Mouse (Mus musculus): ENCODE measurements around the gene 2310057M21Rik. TPM values are rescaled to one million over a fixed set of nuclear protein-coding genes. Genes with fewer than 3 reads are reported as not detected.

2310057M21Rik gene
- total and polyA plus RNA-seq, 3 experiments: 16.7 to 33.0 TPM; not detected in 1

- DNase-seq (ENCODE audit: low read depth, low spot score): no peak
- Histone ChIP-seq H3K27me3 (ENCODE audit: control insufficient read depth in 1 of 2, insufficient read depth in 2 of 2, low read length in 2 of 2) (no peaks in the 10 kb centered on the region), H3K36me3 (ENCODE audit: control insufficient read depth in 1 of 2, insufficient read depth in 2 of 2, low read length in 2 of 2) (no peaks in the 10 kb centered on the region), H3K9me3 (replicated peaks; ENCODE audit: insufficient read depth, low read length) (no peaks in the 10 kb centered on the region), H3K27ac (ENCODE audit: control insufficient read depth, low read depth, low read length) (no peak overlapping the region), H3K4me3 (ENCODE audit: control insufficient read depth in 1 of 2, insufficient read depth in 1 of 2, low read depth in 2 of 2, low read length in 2 of 2) (no peak overlapping the region), H3K9ac (ENCODE audit: control insufficient read depth, low read depth, low read length, poor library complexity, severe bottlenecking) (no peak overlapping the region), H3K4me1 (ENCODE audit: control insufficient read depth in 1 of 2, insufficient read depth in 2 of 2, low read length in 2 of 2) (no peaks in the 10 kb centered on the region), H3K79me2 (ENCODE audit: control insufficient read depth, insufficient read depth, low read length, poor library complexity) (no peaks in the 10 kb centered on the region)
- TF ChIP-seq BHLHE40 (IDR thresholded peaks at IDR 0.05; ENCODE audit: borderline replicate concordance, low read depth, low read length): no peak
- no peak for TF ChIP-seq NELFE (IDR thresholded peaks at IDR 0.05; ENCODE audit: low read depth, low read length)
- no peak for TF ChIP-seq ZKSCAN1 (IDR thresholded peaks at IDR 0.05; ENCODE audit: low read depth, low read length)
- no peak for TF ChIP-seq ZC3H11A (IDR thresholded peaks at IDR 0.05; ENCODE audit: low read depth, low read length)
- TF ChIP-seq CHD2 (IDR thresholded peaks at IDR 0.05; ENCODE audit: low read length): no peak
Measured at GRCm38 (mm10) chr7:131303340-131303739, 59.2 kb downstream of the 2310057M21Rik start.

- Histone ChIP-seq H3K36me3 (ENCODE audit: control insufficient read depth in 1 of 2, insufficient read depth in 2 of 2, low read length in 2 of 2) (no peaks in the 10 kb centered on the region), H3K79me2 (ENCODE audit: control insufficient read depth, insufficient read depth, low read length, poor library complexity) (no peaks in the 10 kb centered on the region), H3K4me1 (ENCODE audit: control insufficient read depth in 1 of 2, insufficient read depth in 2 of 2, low read length in 2 of 2) (no peaks in the 10 kb centered on the region), H3K27me3 (ENCODE audit: control insufficient read depth in 1 of 2, insufficient read depth in 2 of 2, low read length in 2 of 2) (no peaks in the 10 kb centered on the region), H3K9ac (ENCODE audit: control insufficient read depth, low read depth, low read length, poor library complexity, severe bottlenecking) (no peak overlapping the region), H3K4me3 (ENCODE audit: control insufficient read depth in 1 of 2, insufficient read depth in 1 of 2, low read depth in 2 of 2, low read length in 2 of 2) (no peak overlapping the region), H3K27ac (ENCODE audit: control insufficient read depth, low read depth, low read length) (no peak overlapping the region), H3K9me3 (replicated peaks; ENCODE audit: insufficient read depth, low read length) (no peaks in the 10 kb centered on the region)
- no peak for TF ChIP-seq JUND (IDR thresholded peaks at IDR 0.05; ENCODE audit: low read depth, low read length)
- no peak for TF ChIP-seq RCOR1 (IDR thresholded peaks at IDR 0.05; ENCODE audit: low read depth, low read length)
- TF ChIP-seq ZC3H11A (IDR thresholded peaks at IDR 0.05; ENCODE audit: low read depth, low read length): no peak
- no peak for TF ChIP-seq GABPA (IDR thresholded peaks at IDR 0.05; ENCODE audit: low read depth, low read length)
- TF ChIP-seq MXI1 (IDR thresholded peaks at IDR 0.05; ENCODE audit: low read depth, low read length): no peak
- TF ChIP-seq SIN3A (IDR thresholded peaks at IDR 0.05; ENCODE audit: low read length): no peak
- TF ChIP-seq TAL1 (IDR thresholded peaks at IDR 0.05; ENCODE audit: low read length): no peak
- TF ChIP-seq TBP (IDR thresholded peaks at IDR 0.05; ENCODE audit: low read depth, low read length): no peak
- TF ChIP-seq UBTF (IDR thresholded peaks at IDR 0.05; ENCODE audit: borderline replicate concordance, insufficient read depth, low read depth, low read length): no peak
- TF ChIP-seq CHD1 (IDR thresholded peaks at IDR 0.05; ENCODE audit: low read depth, low read length): no peak
- no peak for TF ChIP-seq USF1 (IDR thresholded peaks at IDR 0.05; ENCODE audit: low read depth, low read length)
- TF ChIP-seq POLR2AphosphoS2 (IDR thresholded peaks at IDR 0.05; ENCODE audit: low read length): no peak
- TF ChIP-seq MAX (IDR thresholded peaks at IDR 0.05; ENCODE audit: low read length): no peak
- no peak for TF ChIP-seq NELFE (IDR thresholded peaks at IDR 0.05; ENCODE audit: low read depth, low read length)
- TF ChIP-seq NRF1 (IDR thresholded peaks at IDR 0.05; ENCODE audit: insufficient read depth, low read depth, low read length, poor library complexity, severe bottlenecking): no peak
- TF ChIP-seq ZKSCAN1 (IDR thresholded peaks at IDR 0.05; ENCODE audit: low read depth, low read length): no peak
- TF ChIP-seq MYB (IDR thresholded peaks at IDR 0.05; ENCODE audit: low read depth, low read length): no peak
- no peak for TF ChIP-seq MYC (IDR thresholded peaks at IDR 0.05; ENCODE audit: low read depth, low read length)
- no peak for TF ChIP-seq EP300 (IDR thresholded peaks at IDR 0.05; ENCODE audit: low read depth in 1 of 2, low read length in 2 of 2)
- no peak for DNase-seq (ENCODE audit: low read depth, low spot score)
Measured at GRCm38 (mm10) chr7:131297151-131297550, 65.4 kb downstream of the 2310057M21Rik start.

Other genes starting within 250 kb of the 2310057M21Rik start
- not detected in 2 replicates for gene 4933402N03Rik, start 216.4 kb downstream of the 2310057M21Rik start, total RNA-seq (2012; rRNA removed)
- gene 4933402N03Rik, start 216.4 kb downstream of the 2310057M21Rik start, polyA plus RNA-seq (2012; ENCODE audit: insufficient read depth in 1 of 2, insufficient read length in 2 of 2, low read depth in 1 of 2, low replicate concordance in 2 of 2, missing spikeins in 1 of 2): not detected
- not detected in 2 replicates for gene 5430419D17Rik, start 188.4 kb downstream of the 2310057M21Rik start, total RNA-seq (2012; rRNA removed)
- gene 5430419D17Rik, start 188.4 kb downstream of the 2310057M21Rik start, polyA plus RNA-seq (2012; ENCODE audit: insufficient read depth in 1 of 2, insufficient read length in 2 of 2, low read depth in 1 of 2, low replicate concordance in 2 of 2, missing spikeins in 1 of 2): not detected
- gene Cuzd1, start 40.5 kb downstream of the 2310057M21Rik start, total RNA-seq (2012; rRNA removed): not detected in 2 replicates
- gene Cuzd1, start 40.5 kb downstream of the 2310057M21Rik start, polyA plus RNA-seq (2012; ENCODE audit: insufficient read depth in 1 of 2, insufficient read length in 2 of 2, low read depth in 1 of 2, low replicate concordance in 2 of 2, missing spikeins in 1 of 2): not detected
- gene Fam24b, start 33.2 kb downstream of the 2310057M21Rik start, total RNA-seq (2012; rRNA removed): not detected in 2 replicates
- gene Fam24b, start 33.2 kb downstream of the 2310057M21Rik start, polyA plus RNA-seq (2012; ENCODE audit: insufficient read depth in 1 of 2, insufficient read length in 2 of 2, low read depth in 1 of 2, low replicate concordance in 2 of 2, missing spikeins in 1 of 2): under 1 TPM in 1 of 2 experiments, not detected in 1; 0.11 TPM
- gene Fam24a, start 28.9 kb downstream of the 2310057M21Rik start, total RNA-seq (2012; rRNA removed): not detected in 2 replicates
- not detected for gene Fam24a, start 28.9 kb downstream of the 2310057M21Rik start, polyA plus RNA-seq (2012; ENCODE audit: insufficient read depth in 1 of 2, insufficient read length in 2 of 2, low read depth in 1 of 2, low replicate concordance in 2 of 2, missing spikeins in 1 of 2)
- gene Pstk, start 8.4 kb upstream of the 2310057M21Rik start, total RNA-seq (2012; rRNA removed): 36.1 and 42.5 TPM in 2 replicates
- 10 to 100 TPM in 1 of 2 experiments, not detected in 1; 57.5 TPM for gene Pstk, start 8.4 kb upstream of the 2310057M21Rik start, polyA plus RNA-seq (2012; ENCODE audit: insufficient read depth in 1 of 2, insufficient read length in 2 of 2, low read depth in 1 of 2, low replicate concordance in 2 of 2, missing spikeins in 1 of 2)
- gene Ikzf5, start 47.8 kb upstream of the 2310057M21Rik start, total RNA-seq (2012; rRNA removed): 8.3 and 8.8 TPM in 2 replicates
- 10 to 100 TPM; 28.5 to 65.4 TPM for gene Ikzf5, start 47.8 kb upstream of the 2310057M21Rik start, polyA plus RNA-seq (2012; ENCODE audit: insufficient read depth in 1 of 2, insufficient read length in 2 of 2, low read depth in 1 of 2, low replicate concordance in 2 of 2, missing spikeins in 1 of 2)
- gene Acadsb, start 47.8 kb upstream of the 2310057M21Rik start, total RNA-seq (2012; rRNA removed): 11.3 and 11.4 TPM in 2 replicates
- 10 to 100 TPM in 1 of 2 experiments, not detected in 1; 20.7 TPM for gene Acadsb, start 47.8 kb upstream of the 2310057M21Rik start, polyA plus RNA-seq (2012; ENCODE audit: insufficient read depth in 1 of 2, insufficient read length in 2 of 2, low read depth in 1 of 2, low replicate concordance in 2 of 2, missing spikeins in 1 of 2)
- not detected in 2 replicates for gene Hmx3, start 180.1 kb upstream of the 2310057M21Rik start, total RNA-seq (2012; rRNA removed)
- not detected for gene Hmx3, start 180.1 kb upstream of the 2310057M21Rik start, polyA plus RNA-seq (2012; ENCODE audit: insufficient read depth in 1 of 2, insufficient read length in 2 of 2, low read depth in 1 of 2, low replicate concordance in 2 of 2, missing spikeins in 1 of 2)
- gene Hmx2, start 186.0 kb upstream of the 2310057M21Rik start, total RNA-seq (2012; rRNA removed): 1.9 and 2.9 TPM in 2 replicates
- gene Hmx2, start 186.0 kb upstream of the 2310057M21Rik start, polyA plus RNA-seq (2012; ENCODE audit: insufficient read depth in 1 of 2, insufficient read length in 2 of 2, low read depth in 1 of 2, low replicate concordance in 2 of 2, missing spikeins in 1 of 2): 1 to 10 TPM in 1 of 2 experiments, not detected in 1; 6.4 TPM
- gene Bub3, start 197.5 kb upstream of the 2310057M21Rik start, total RNA-seq (2012; rRNA removed): 165 and 168 TPM in 2 replicates
- 100 to 1,000 TPM; 212 to 321 TPM for gene Bub3, start 197.5 kb upstream of the 2310057M21Rik start, polyA plus RNA-seq (2012; ENCODE audit: insufficient read depth in 1 of 2, insufficient read length in 2 of 2, low read depth in 1 of 2, low replicate concordance in 2 of 2, missing spikeins in 1 of 2)